Comparison of ENCODE assay signal across 8 mouse cellular contexts in genomic region chr11:24078706-24079316, GRCm38 (mm10). TPM values are rescaled to one million over a fixed set of nuclear protein-coding genes. Genes with fewer than 3 reads are reported as not detected.
DNase-seq lines count a peak whose midpoint lies in the region; ATAC-seq lines count a peak whose summit lies in the region.

No protein-coding gene starts in this region.

- ATAC-seq in heart, embryonic 15.5 days (replicated peaks; ENCODE audit: insufficient number of reproducible peaks, insufficient read depth, low FRiP score, low read depth): no peak
- no peak for ATAC-seq in midbrain, embryonic 13.5 days

- peaks cover 9% of the 10 kb centered on the region for H3K4me1 ChIP-seq in brown adipose tissue, adult 24 weeks (ENCODE audit: control insufficient read depth, insufficient read depth, insufficient read length, low read length)
- H3K4me1 ChIP-seq in heart, embryonic 15.5 days (replicated peaks): peaks cover 47% of the 10 kb centered on the region
- H3K4me1 ChIP-seq in limb, embryonic 10.5 days: peaks cover 58% of the 10 kb centered on the region
- H3K4me1 ChIP-seq in midbrain, embryonic 13.5 days (replicated peaks): peaks cover 43% of the 10 kb centered on the region

- H3K9me3 ChIP-seq in heart, embryonic 15.5 days (replicated peaks): no peaks in the 10 kb centered on the region
- no peaks in the 10 kb centered on the region for H3K9me3 ChIP-seq in limb, embryonic 10.5 days (replicated peaks)
- no peaks in the 10 kb centered on the region for H3K9me3 ChIP-seq in midbrain, embryonic 13.5 days

- peak; percentile 27 to 36 for DNase-seq in right cerebral cortex, adult 2 months (ENCODE audit: low spot score in 2 of 2)
- DNase-seq in right cerebral cortex, postnatal 4 days: no peak
- DNase-seq in limb, embryonic 10.5 days (ENCODE audit: low spot score): peak; percentile 77
- DNase-seq in testis, postnatal 10 days (ENCODE audit: low spot score): peak; percentile 47
- DNase-seq in layer of hippocampus, adult 9-10 months (ENCODE audit: low spot score): no peak

- peak overlapping the region; percentile 50 for H3K4me3 ChIP-seq in brown adipose tissue, adult 24 weeks (ENCODE audit: insufficient read depth, low read depth, low read length)
- peak overlapping the region; percentile 62 for H3K4me3 ChIP-seq in heart, embryonic 15.5 days
- H3K4me3 ChIP-seq in limb, embryonic 10.5 days: peak overlapping the region; percentile 96
- peak overlapping the region; percentile 79 for H3K4me3 ChIP-seq in midbrain, embryonic 13.5 days (replicated peaks)

- H3K9ac ChIP-seq in heart, embryonic 15.5 days: peak overlapping the region; percentile 64
- peak overlapping the region; percentile 95 for H3K9ac ChIP-seq in midbrain, embryonic 13.5 days (replicated peaks)

- H3K4me2 ChIP-seq in heart, embryonic 15.5 days: peak overlapping the region; percentile 89
- H3K4me2 ChIP-seq in midbrain, embryonic 13.5 days (replicated peaks): peak overlapping the region; percentile 93

- WGBS in heart, embryonic 15.5 days: under 1% methylated on average over 38 of the region's 38 CpGs
- WGBS in limb, embryonic 10.5 days: under 1% methylated on average over 38 of the region's 38 CpGs
- under 1% methylated on average over 37 of the region's 38 CpGs for WGBS in midbrain, embryonic 13.5 days

- H3K36me3 ChIP-seq in heart, embryonic 15.5 days: no peaks in the 10 kb centered on the region
- H3K36me3 ChIP-seq in limb, embryonic 10.5 days: no peaks in the 10 kb centered on the region
- no peaks in the 10 kb centered on the region for H3K36me3 ChIP-seq in midbrain, embryonic 13.5 days

- peaks cover 5% of the 10 kb centered on the region; the same call in 1 of the 2 replicates for H3K27me3 ChIP-seq in heart, embryonic 15.5 days
- no peaks in the 10 kb centered on the region for H3K27me3 ChIP-seq in limb, embryonic 10.5 days (ENCODE audit: low read depth, poor library complexity, severe bottlenecking)
- no peaks in the 10 kb centered on the region for H3K27me3 ChIP-seq in midbrain, embryonic 13.5 days

- no peak overlapping the region for H3K27ac ChIP-seq in brown adipose tissue, adult 24 weeks (replicated peaks; ENCODE audit: low read depth, low read length)
- peak overlapping the region; percentile 92 for H3K27ac ChIP-seq in heart, embryonic 15.5 days
- peak overlapping the region; percentile 98 for H3K27ac ChIP-seq in limb, embryonic 10.5 days
- H3K27ac ChIP-seq in midbrain, embryonic 13.5 days: peak overlapping the region; percentile 97

RNA-seq across cellular contexts. Expression of gene Bcl11a, which starts 1.0 kb away (rescaled TPM):
- not detected in 2 replicates for polyA plus RNA-seq in brown adipose tissue, adult 24 weeks (2012; ENCODE audit: insufficient read depth, insufficient read length, missing spikeins)
- polyA plus RNA-seq in heart, embryonic 15.5 days (2015; fragmentation: Nextera tagmentation; extraction: Ambion mirVana): 14.0 and 15.5 TPM in 2 replicates
- polyA plus RNA-seq in limb, embryonic 10.5 days (2016; fragmentation: Nextera tagmentation; extraction: Ambion mirVana): 41.4 and 75.0 TPM in 2 replicates
- polyA plus RNA-seq in midbrain, embryonic 13.5 days (2015; fragmentation: Nextera tagmentation; extraction: Ambion mirVana): 97.6 and 102 TPM in 2 replicates

RNA-seq across cellular contexts. Expression of gene A830031A19Rik, which starts 4.0 kb away (rescaled TPM):
- not detected in 2 replicates for polyA plus RNA-seq in brown adipose tissue, adult 24 weeks (2012; ENCODE audit: insufficient read depth, insufficient read length, missing spikeins)
- polyA plus RNA-seq in heart, embryonic 15.5 days (2015; fragmentation: Nextera tagmentation; extraction: Ambion mirVana): not detected in 2 replicates
- not detected in 2 replicates for polyA plus RNA-seq in limb, embryonic 10.5 days (2016; fragmentation: Nextera tagmentation; extraction: Ambion mirVana)
- not detected in 2 replicates for polyA plus RNA-seq in midbrain, embryonic 13.5 days (2015; fragmentation: Nextera tagmentation; extraction: Ambion mirVana)

Comparison
In these comparisons a context has a peak if more than half of its experiments do, and no peak if none do; other contexts are left out.
1. DNase-seq: peak in right cerebral cortex, adult 2 months (2 of 2), limb, embryonic 10.5 days (single experiment) and testis, postnatal 10 days (single experiment); none in right cerebral cortex, postnatal 4 days (single experiment) and layer of hippocampus, adult 9-10 months (single experiment).
2. RNA of gene Bcl11a, which starts 1.0 kb away (polyA plus RNA-seq): 97.6 to 102 TPM in midbrain, embryonic 13.5 days, 41.4 to 75.0 TPM in limb, embryonic 10.5 days and 14.0 to 15.5 TPM in heart, embryonic 15.5 days; not detected in brown adipose tissue, adult 24 weeks; every median in the first group is over 10 times any median in the second.
3. Peak in every context shown above with its lines, with median percentiles within 50 percentile points of each other: H3K4me3 ChIP-seq.